Mouse (Mus musculus) limb, embryonic 14.5 days (tissue): ENCODE measurements around the gene Zcchc7. TPM values are rescaled to one million over a fixed set of nuclear protein-coding genes. Genes with fewer than 3 reads are reported as not detected.
"Not testable (repeated sequence)": the region's sequence is repeated elsewhere in the genome, so short reads cannot be mapped to it uniquely, and the experiment has no call there.

ENCODE experiments used
- ATAC-seq: fragments of 200-750 bp; cut with Nextera tagmentation; 2 replicates; pipeline ENCODE4 v1.8.0; 2017; ENCODE audit warnings: low read depth, moderate number of reproducible peaks, moderate TSS enrichment; ENCODE audit not compliant: low FRiP score
- DNase-seq: peaks from one replicate; pipeline ENCODE4 v3.0.0-alpha.2; 2015; ENCODE audit warnings: low spot score
- H3K27ac ChIP-seq: fragments of 300-500 bp; sonication (generic); replicated peaks from 2 replicates; pipeline ENCODE4 v1.5.1; 2014; ENCODE audit warnings: low read depth, mild to moderate bottlenecking, low read length, moderate library complexity, mixed read lengths
- H3K27me3 ChIP-seq: fragments of 300-500 bp; sonication (generic); 2 replicates; pipeline ENCODE4 v1.6.1; 2014; ENCODE audit warnings: low read length, mixed read lengths; ENCODE audit not compliant: control insufficient read depth, insufficient read depth
- H3K36me3 ChIP-seq: fragments of 300-500 bp; sonication (generic); 2 replicates; pipeline ENCODE4 v1.6.1; 2014; ENCODE audit warnings: mild to moderate bottlenecking, low read length, moderate library complexity, mixed read lengths; ENCODE audit not compliant: control insufficient read depth, insufficient read depth
- H3K4me1 ChIP-seq: fragments of 300-500 bp; sonication (generic); 2 replicates; pipeline ENCODE4 v1.6.1; 2014; ENCODE audit warnings: antibody characterized with exemption, low read length, mixed read lengths; ENCODE audit not compliant: control insufficient read depth, insufficient read depth
- H3K4me2 ChIP-seq: fragments of 300-500 bp; sonication (generic); replicated peaks from 2 replicates; pipeline ENCODE4 v1.6.1; 2014; ENCODE audit warnings: low read depth, mild to moderate bottlenecking, low read length, moderate library complexity; ENCODE audit not compliant: severe bottlenecking
- H3K4me3 ChIP-seq: fragments of 300-500 bp; sonication (generic); replicated peaks from 2 replicates; pipeline ENCODE4 v1.5.1; 2014; ENCODE audit warnings: low read length
- H3K9ac ChIP-seq: fragments of 300-500 bp; sonication (generic); 2 replicates; pipeline ENCODE4 v1.6.1; 2014; ENCODE audit warnings: mild to moderate bottlenecking, low read depth, low read length, moderate library complexity; ENCODE audit not compliant: severe bottlenecking
- H3K9me3 ChIP-seq: fragments of 300-500 bp; sonication (generic); 2 replicates; pipeline ENCODE4 v1.6.1; 2016; ENCODE audit warnings: low read length; ENCODE audit not compliant: control insufficient read depth
- POLR2A ChIP-seq: fragments of 200-500 bp; IDR thresholded peaks from 2 replicates; pipeline ENCODE4 v1.8.0; 2012; ENCODE audit warnings: inconsistent platforms, mild to moderate bottlenecking, moderate library complexity, borderline replicate concordance; ENCODE audit not compliant: insufficient read depth, insufficient read length; ENCODE audit errors: extremely low read depth
- WGBS: fragments of 180-500 bp; shearing (Covaris S2); extraction: QIAGEN DNeasy Blood & Tissue Kit; methylation state at CpG from one replicate; pipeline ENCODE4 v1.1.7; 2014; 5-methylcytosine and 5-hydroxymethylcytosine counted together
- polyA plus RNA-seq, 2 experiments: library from polyadenylated mRNA; depleted of rRNA in 1 of 2; stranded (reverse) in 1 of 2; unstranded in 1 of 2; fragments of >200 nt; fragmentation: Nextera tagmentation in 1 of 2; extraction: Ambion mirVana in 1 of 2; gene quantifications; 2 replicates each; pipeline versions ENCODE4 v1.2.1 to v1.2.3; 2012 to 2014

The Zcchc7 gene
- polyA plus RNA-seq, 2 experiments: 35.2 to 39.2 TPM

DNA sequence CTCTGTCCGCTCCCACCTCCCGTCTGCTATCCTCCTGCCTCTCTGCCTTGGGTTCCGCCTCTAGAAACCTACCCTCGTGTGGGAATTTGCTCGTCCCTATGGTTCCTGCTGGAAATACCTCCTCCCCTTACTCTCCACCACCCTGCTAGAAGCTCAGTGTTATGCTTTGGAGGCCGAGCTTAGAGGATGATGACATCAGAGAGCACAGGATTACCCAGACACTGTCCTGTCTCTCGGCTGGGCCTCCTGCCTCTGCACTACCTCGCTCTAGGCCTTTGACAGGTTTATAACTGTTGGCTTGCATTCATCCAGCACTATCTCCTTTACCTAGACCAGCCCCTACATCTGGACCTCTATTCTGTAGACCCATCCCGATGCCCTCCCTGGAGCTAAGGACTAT lies 184.6 kb downstream of the Zcchc7 start:
- Histone ChIP-seq H3K9me3 (no peaks in the 10 kb centered on the region), H3K36me3 (no peaks in the 10 kb centered on the region), H3K4me2 (no peak overlapping the region), H3K27me3 (no peaks in the 10 kb centered on the region), H3K4me1 (no peaks in the 10 kb centered on the region), H3K4me3 (no peak overlapping the region), H3K27ac (no peak overlapping the region), H3K9ac (no peak overlapping the region)
- WGBS: 52% methylated on average over 9 of the region's 9 CpGs
- DNase-seq: no peak
- TF ChIP-seq POLR2A: no peak
- ATAC-seq: no peak

DNA sequence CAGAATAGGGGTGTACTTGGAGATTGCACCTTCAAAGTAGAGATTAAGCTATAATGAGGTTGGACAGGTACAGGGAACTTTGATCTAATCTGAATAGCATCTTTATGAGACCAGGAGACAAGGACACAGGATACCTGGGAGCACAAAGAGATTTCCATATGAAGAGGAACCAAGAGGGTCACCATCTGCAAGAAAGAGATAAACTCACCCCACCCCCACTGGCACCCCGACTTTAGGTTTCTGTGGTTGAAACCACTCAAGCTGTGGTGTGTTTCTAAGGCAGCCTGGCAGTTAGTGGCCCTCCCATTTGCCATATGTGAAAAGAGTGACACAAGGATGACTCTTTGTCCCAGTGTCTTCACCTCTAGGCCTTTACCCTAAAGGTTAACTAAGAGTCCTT lies 186.6 kb downstream of the Zcchc7 start:
- DNase-seq: no peak
- ATAC-seq: no peak
- H3K4me3 ChIP-seq: no peak overlapping the region
- no peaks in the 10 kb centered on the region for H3K9me3 ChIP-seq
- no peak overlapping the region for H3K9ac ChIP-seq
- 81% methylated on average over 1 of the region's 1 CpGs for WGBS
- H3K4me2 ChIP-seq: no peak overlapping the region
- TF ChIP-seq POLR2A: no peak
- no peaks in the 10 kb centered on the region for H3K27me3 ChIP-seq
- no peak overlapping the region for H3K27ac ChIP-seq
- H3K36me3 ChIP-seq: no peaks in the 10 kb centered on the region
- H3K4me1 ChIP-seq: no peaks in the 10 kb centered on the region

DNA sequence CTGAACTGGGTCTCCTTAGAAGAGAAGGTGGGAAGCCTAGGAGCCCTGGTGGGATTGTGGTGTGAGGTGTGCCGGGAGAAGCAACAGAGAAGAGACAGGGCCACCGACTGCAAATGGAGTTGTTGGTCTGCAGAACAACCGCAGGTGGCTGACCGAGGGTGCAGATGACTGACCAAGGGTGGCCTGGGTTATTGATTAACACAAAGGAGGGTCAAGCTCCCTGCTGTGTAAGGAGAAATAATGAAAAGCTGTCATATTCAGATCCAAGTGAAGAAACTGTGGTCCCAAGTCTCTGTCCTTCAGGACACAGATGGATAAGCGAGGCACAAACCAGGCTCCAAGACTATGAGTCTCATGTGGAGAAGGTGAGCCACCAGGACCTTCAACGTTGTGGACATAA lies 187.8 kb downstream of the Zcchc7 start:
- no peak overlapping the region for H3K4me2 ChIP-seq
- no peaks in the 10 kb centered on the region for H3K27me3 ChIP-seq
- DNase-seq (no peak), ATAC-seq (no peak)
- H3K9ac ChIP-seq: no peak overlapping the region
- no peak for TF ChIP-seq POLR2A
- no peak overlapping the region for H3K4me3 ChIP-seq
- WGBS: 91% methylated on average over 6 of the region's 6 CpGs
- no peaks in the 10 kb centered on the region for H3K36me3 ChIP-seq
- H3K9me3 ChIP-seq: no peaks in the 10 kb centered on the region
- no peak overlapping the region for H3K27ac ChIP-seq
- no peaks in the 10 kb centered on the region for H3K4me1 ChIP-seq

DNA sequence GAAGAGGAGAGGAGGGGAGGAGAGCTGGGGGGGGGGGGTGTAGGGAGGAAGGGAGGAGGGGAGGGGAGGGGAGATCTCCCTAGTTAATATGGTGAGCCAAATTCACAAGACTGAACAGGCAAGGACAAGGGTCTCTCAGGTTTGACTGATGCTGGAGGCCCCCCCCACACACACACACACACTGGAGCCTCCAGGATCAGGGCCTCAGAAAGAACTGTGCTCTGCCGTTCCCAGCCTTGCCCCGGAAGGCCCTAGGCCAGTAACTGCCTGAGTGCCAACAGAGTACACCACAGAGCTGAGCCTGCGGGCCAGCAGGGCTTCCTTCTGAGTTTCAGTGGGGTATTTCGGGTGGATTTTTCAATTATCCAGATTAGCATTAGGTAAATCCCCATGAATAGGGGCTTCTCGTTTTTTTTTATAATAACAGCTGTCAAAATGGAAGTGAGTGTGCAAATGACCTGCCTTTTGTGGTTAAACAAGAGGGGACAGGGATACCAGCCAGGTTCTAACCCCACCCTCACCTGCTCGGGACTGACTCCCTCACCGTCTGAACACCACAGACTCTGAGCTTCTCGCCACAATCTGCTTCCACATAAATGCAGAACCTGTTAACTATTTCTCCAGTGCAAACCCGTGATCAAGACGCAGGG lies 188.9 kb downstream of the Zcchc7 start:
- Histone ChIP-seq H3K36me3 (no peaks in the 10 kb centered on the region), H3K9ac (no peak overlapping the region), H3K27me3 (no peaks in the 10 kb centered on the region), H3K4me1 (no peaks in the 10 kb centered on the region), H3K27ac (no peak overlapping the region), H3K4me2 (no peak overlapping the region), H3K4me3 (no peak overlapping the region), H3K9me3 (no peaks in the 10 kb centered on the region)
- no peak for TF ChIP-seq POLR2A
- ATAC-seq (no peak), DNase-seq (no peak)
- 75% methylated on average over 10 of the region's 10 CpGs for WGBS

DNA sequence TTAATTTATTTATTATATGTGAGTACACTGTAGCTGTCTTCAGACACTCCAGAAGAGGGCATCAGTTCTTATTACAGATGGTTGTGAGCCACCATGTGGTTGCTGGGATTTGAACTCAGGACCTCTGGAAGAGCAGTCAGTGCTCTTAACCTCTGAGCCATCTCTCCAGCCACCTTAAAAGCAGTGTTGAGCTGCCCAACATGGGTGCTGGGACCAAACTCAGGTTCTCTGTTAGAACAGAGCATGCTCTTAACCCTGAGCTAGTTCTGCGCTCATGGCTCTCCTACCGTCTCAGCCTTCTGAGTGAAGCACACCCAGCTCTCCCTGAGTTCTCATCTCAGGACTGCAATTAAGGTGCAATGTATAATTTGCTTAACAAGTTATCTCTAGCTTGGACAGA lies 190.4 kb downstream of the Zcchc7 start:
- DNase-seq, ATAC-seq, H3K27me3 ChIP-seq, H3K4me3 ChIP-seq, H3K4me2 ChIP-seq, H3K9me3 ChIP-seq, H3K9ac ChIP-seq, H3K36me3 ChIP-seq, H3K27ac ChIP-seq, H3K4me1 ChIP-seq: not testable (repeated sequence)
- 91% methylated on average over 2 of the region's 2 CpGs for WGBS

DNA sequence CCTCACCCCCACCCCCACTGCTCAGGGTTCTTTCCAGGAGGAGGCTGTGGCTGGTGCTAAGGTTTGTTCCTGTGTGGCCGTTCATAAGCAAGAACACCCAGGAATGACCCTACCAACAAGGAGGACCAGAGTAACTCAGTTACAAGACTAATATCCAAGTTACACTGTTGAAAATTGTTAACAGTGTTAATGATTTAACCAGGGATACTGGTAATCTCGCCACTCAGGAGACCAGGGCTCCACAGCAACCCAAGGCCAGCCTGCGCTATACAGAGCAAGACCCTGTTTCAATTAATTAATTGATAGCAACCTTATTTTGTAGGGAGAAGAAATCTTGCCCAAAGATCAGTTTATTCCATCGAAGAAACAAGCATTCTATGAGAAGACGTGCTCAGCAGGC lies 191.8 kb downstream of the Zcchc7 start:
- H3K4me1 ChIP-seq: no peaks in the 10 kb centered on the region
- H3K4me2 ChIP-seq: no peak overlapping the region
- 90% methylated on average over 5 of the region's 5 CpGs for WGBS
- H3K36me3 ChIP-seq: no peaks in the 10 kb centered on the region
- H3K9ac ChIP-seq: no peak overlapping the region
- no peak overlapping the region for H3K4me3 ChIP-seq
- H3K9me3 ChIP-seq: no peaks in the 10 kb centered on the region
- H3K27me3 ChIP-seq: no peaks in the 10 kb centered on the region
- no peak for DNase-seq
- no peak for ATAC-seq
- no peak overlapping the region for H3K27ac ChIP-seq
- TF ChIP-seq POLR2A: no peak
